Mouse (Mus musculus): ENCODE results near the gene Ddx18. TPM values are rescaled to one million over a fixed set of nuclear protein-coding genes. Genes with fewer than 3 reads are reported as not detected.

Gene Ddx18
- polyA plus RNA-seq, 1 experiment from 2014 or later, result 43.2 TPM

DNA sequence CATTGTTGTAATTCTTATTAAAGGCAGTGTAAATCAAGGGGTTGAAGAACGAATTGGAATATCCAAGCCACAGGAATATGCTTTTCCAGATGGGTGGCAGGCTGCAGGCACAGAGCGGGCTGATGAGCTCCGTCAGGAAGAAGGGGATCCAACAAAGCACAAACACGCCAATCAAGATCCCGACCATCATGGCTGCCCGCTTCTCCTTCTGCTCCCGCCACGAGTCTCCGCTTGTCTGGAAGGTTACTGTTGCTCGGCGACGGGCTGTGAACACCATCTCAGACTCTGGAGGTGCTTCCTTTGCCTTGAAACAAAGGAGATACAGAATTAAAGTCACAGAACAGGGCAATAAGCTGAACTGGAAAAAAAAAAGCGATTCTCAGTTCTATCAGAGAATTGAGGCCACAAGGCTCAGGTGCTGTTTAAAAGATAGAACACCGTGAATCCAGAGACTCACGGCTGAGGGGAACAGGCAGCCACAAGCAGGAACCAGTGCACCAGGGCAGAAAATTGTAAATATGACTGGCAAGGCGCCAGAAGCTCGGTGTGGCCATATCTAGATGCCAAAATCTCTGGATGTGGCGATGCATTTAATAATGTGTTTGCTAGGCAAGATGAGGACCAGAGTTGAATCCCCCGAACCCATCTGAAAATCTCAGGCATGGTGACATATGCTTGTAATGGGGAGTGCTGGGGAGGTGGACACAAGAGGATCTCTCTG, 57.2 kb downstream of the Ddx18 start:
- Histone ChIP-seq H3K27me3 (ENCODE audit: control insufficient read depth, insufficient read depth, low read length) (no peaks in the 10 kb centered on the region), H3K9me3 (ENCODE audit: control insufficient read depth, low read length) (no peaks in the 10 kb centered on the region), H3K36me3 (ENCODE audit: control insufficient read depth, insufficient read depth, low read length) (no peaks in the 10 kb centered on the region), H3K4me1 (ENCODE audit: control insufficient read depth, insufficient read depth, low read length) (no peaks in the 10 kb centered on the region), H3K4me2 (ENCODE audit: low read length) (no peak overlapping the region), H3K27ac (replicated peaks; ENCODE audit: low read depth, low read length) (no peak overlapping the region), H3K4me3 (replicated peaks; ENCODE audit: low read depth, low read length) (no peak overlapping the region), H3K9ac (replicated peaks; ENCODE audit: low read length) (no peak overlapping the region)
- DNase-seq (peak; percentile 14), ATAC-seq (ENCODE audit: low FRiP score, low TSS enrichment) (no peak)
- whole genome bisulfite sequencing, result 89% methylated on average over 19 of the region's 19 CpGs

DNA sequence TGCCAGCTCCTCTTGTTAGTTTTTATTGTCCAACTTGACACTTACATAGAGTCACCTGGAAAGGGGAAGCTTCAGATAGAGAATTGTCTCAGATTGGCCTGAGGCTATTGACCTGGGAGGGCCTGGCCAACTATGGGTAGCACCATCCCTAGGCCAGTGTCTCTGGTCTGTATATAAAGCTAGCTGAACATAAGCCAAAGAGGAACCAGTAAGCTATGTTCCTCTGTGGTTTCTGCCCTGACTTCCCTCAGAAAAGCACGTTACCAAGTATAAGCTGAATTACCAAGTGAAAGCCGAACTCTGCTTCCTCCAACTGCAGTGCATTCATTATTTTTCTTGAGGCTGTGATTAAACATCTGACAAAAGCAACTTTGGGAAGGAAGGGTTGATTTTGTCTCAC, 59.1 kb downstream of the Ddx18 start:
- H3K27me3 ChIP-seq (ENCODE audit: control insufficient read depth, insufficient read depth, low read length), result no peaks in the 10 kb centered on the region

More for the DNA sequence above, 59.1 kb downstream of the Ddx18 start:
- DNase-seq (no peak), ATAC-seq (ENCODE audit: low FRiP score, low TSS enrichment) (no peak)
- H3K4me2 ChIP-seq (ENCODE audit: low read length), result no peak overlapping the region
- H3K4me3 ChIP-seq (replicated peaks; ENCODE audit: low read depth, low read length), result no peak overlapping the region
- H3K9me3 ChIP-seq (ENCODE audit: control insufficient read depth, low read length), result no peaks in the 10 kb centered on the region
- H3K27ac ChIP-seq (replicated peaks; ENCODE audit: low read depth, low read length), result no peak overlapping the region
- H3K9ac ChIP-seq (replicated peaks; ENCODE audit: low read length), result no peak overlapping the region
- WGBS, result 90% methylated on average over 2 of the region's 2 CpGs
- peaks cover 6% of the 10 kb centered on the region for H3K36me3 ChIP-seq (ENCODE audit: control insufficient read depth, insufficient read depth, low read length)
- H3K4me1 ChIP-seq (ENCODE audit: control insufficient read depth, insufficient read depth, low read length), result no peaks in the 10 kb centered on the region

Other genes starting within 250 kb of the Ddx18 start
- gene Insig2, start 235.4 kb downstream of the Ddx18 start, polyA plus RNA-seq (2014; fragmentation: Nextera tagmentation; extraction: Ambion mirVana), result 28.6 and 30.5 TPM in 2 replicates
- 10.6 and 11.5 TPM in 2 replicates for gene Ccdc93, start 136.9 kb downstream of the Ddx18 start, polyA plus RNA-seq (2014; fragmentation: Nextera tagmentation; extraction: Ambion mirVana)
- 1.3 and 2.0 TPM in 2 replicates for gene Htr5b, start 39.5 kb downstream of the Ddx18 start, polyA plus RNA-seq (2014; fragmentation: Nextera tagmentation; extraction: Ambion mirVana)

All from midbrain, embryonic 14.5 days (tissue).